Mouse (Mus musculus) erythroblast, embryonic 14.5 days (primary cell): Measurements from ENCODE around the gene Pde7b.

ENCODE experiments used
- GATA1 ChIP-seq: IDR thresholded peaks from 2 replicates; pipeline ENCODE4 v1.6.1; 2012; ENCODE audit warnings: low read length, inconsistent platforms, mixed read lengths
- TAL1 ChIP-seq: IDR thresholded peaks from 3 replicates; pipeline ENCODE4 v1.6.1; 2012; ENCODE audit warnings: low read length, inconsistent platforms, mixed read lengths

GRCm38 (mm10) chr10:20725384-20725983 lies 606 bp upstream of the Pde7b start:
- TF ChIP-seq TAL1 (no peak), GATA1 (no peak)
